In genomic region chr19:20390455-20390994, GRCm38 (mm10) we compare ENCODE assay signal across 8 mouse cellular contexts. TPM values are rescaled to one million over a fixed set of nuclear protein-coding genes. Genes with fewer than 3 reads are reported as not detected.
DNase-seq lines count a peak whose midpoint lies in the region; ATAC-seq lines count a peak whose summit lies in the region.

Gene Anxa1 (minus strand): TSS chr19:20390944.

- H3K4me2 ChIP-seq in heart, embryonic 13.5 days: peak within 1 kb of the TSS; percentile 32
- no peak within 1 kb of the TSS; the same call in 1 of the 2 replicates for H3K4me2 ChIP-seq in liver, embryonic 12.5 days
- H3K4me2 ChIP-seq in midbrain, embryonic 16.5 days (ENCODE audit: low read length): no peak within 1 kb of the TSS

- ATAC-seq in heart, embryonic 13.5 days (ENCODE audit: extremely low read depth, insufficient number of reproducible peaks, low FRiP score, low TSS enrichment): no peak
- no peak for ATAC-seq in liver, embryonic 12.5 days
- ATAC-seq in midbrain, embryonic 16.5 days: no peak
- no peak for ATAC-seq in activated CD4-positive, CD25-positive, alpha-beta regulatory T cell, adult 4 months

- DNase-seq in ES-CJ7 (ENCODE audit: low read depth, low spot score): peak; percentile 41
- DNase-seq in adrenal gland, postnatal 36 days: no peak
- DNase-seq in splenic B cell, adult 2 months (ENCODE audit: low read depth, low spot score): peak; percentile 59
- no peak for DNase-seq in thymus, adult 18-20 months

- no peaks in the 10 kb centered on the region for H3K27me3 ChIP-seq in heart, embryonic 13.5 days (replicated peaks)
- no peaks in the 10 kb centered on the region for H3K27me3 ChIP-seq in liver, embryonic 12.5 days (replicated peaks)
- no peaks in the 10 kb centered on the region for H3K27me3 ChIP-seq in splenic B cell, adult 2 months (ENCODE audit: control insufficient read depth, insufficient read depth, low read length, poor library complexity, severe bottlenecking)
- no peaks in the 10 kb centered on the region for H3K27me3 ChIP-seq in midbrain, embryonic 16.5 days (ENCODE audit: control insufficient read depth, insufficient read depth, low read depth, low read length)

- no peaks in the 10 kb centered on the region for H3K9me3 ChIP-seq in heart, embryonic 13.5 days
- no peaks in the 10 kb centered on the region for H3K9me3 ChIP-seq in liver, embryonic 12.5 days (replicated peaks)
- no peaks in the 10 kb centered on the region for H3K9me3 ChIP-seq in midbrain, embryonic 16.5 days (replicated peaks; ENCODE audit: control insufficient read depth, low read length, poor library complexity, severe bottlenecking)

- 55% methylated on average over 5 of the region's 5 CpGs for WGBS in heart, embryonic 13.5 days
- WGBS in liver, embryonic 12.5 days (ENCODE audit: insufficient replicate concordance): 24% methylated on average over 5 of the region's 5 CpGs
- WGBS in midbrain, embryonic 16.5 days: 74% methylated on average over 5 of the region's 5 CpGs

- H3K4me3 ChIP-seq in heart, embryonic 13.5 days: peak within 1 kb of the TSS; percentile 23
- H3K4me3 ChIP-seq in liver, embryonic 12.5 days: no peak within 1 kb of the TSS
- no peak within 1 kb of the TSS for H3K4me3 ChIP-seq in midbrain, embryonic 16.5 days (ENCODE audit: low read depth, low read length)

- no peak within 1 kb of the TSS for H3K9ac ChIP-seq in heart, embryonic 13.5 days
- no peak within 1 kb of the TSS for H3K9ac ChIP-seq in liver, embryonic 12.5 days
- no peak within 1 kb of the TSS for H3K9ac ChIP-seq in midbrain, embryonic 16.5 days (ENCODE audit: low read depth, low read length)

- H3K27ac ChIP-seq in heart, embryonic 13.5 days (replicated peaks): no peak within 1 kb of the TSS; the same call in 1 of the 2 replicates
- no peak within 1 kb of the TSS for H3K27ac ChIP-seq in liver, embryonic 12.5 days
- no peak within 1 kb of the TSS for H3K27ac ChIP-seq in midbrain, embryonic 16.5 days (ENCODE audit: low read length)

- no peaks in the 10 kb centered on the region for H3K36me3 ChIP-seq in heart, embryonic 13.5 days
- no peaks in the 10 kb centered on the region for H3K36me3 ChIP-seq in liver, embryonic 12.5 days
- no peaks in the 10 kb centered on the region for H3K36me3 ChIP-seq in splenic B cell, adult 2 months (ENCODE audit: control insufficient read depth, insufficient read depth, low read length, poor library complexity, severe bottlenecking)
- H3K36me3 ChIP-seq in midbrain, embryonic 16.5 days (ENCODE audit: control insufficient read depth, insufficient read depth, low read length): no peaks in the 10 kb centered on the region

- peaks cover 9% of the 10 kb centered on the region; the same call in 1 of the 2 replicates for H3K4me1 ChIP-seq in heart, embryonic 13.5 days
- no peaks in the 10 kb centered on the region for H3K4me1 ChIP-seq in liver, embryonic 12.5 days
- H3K4me1 ChIP-seq in midbrain, embryonic 16.5 days (ENCODE audit: control insufficient read depth, insufficient read depth, low read length): no peaks in the 10 kb centered on the region

RNA-seq across cellular contexts. Expression of gene Anxa1, which starts in this region (rescaled TPM):
- 10 to 100 TPM; 13.8 to 30.7 TPM for total RNA-seq in adrenal gland, postnatal 36 days (2021)
- 22.6 and 24.3 TPM in 2 replicates for polyA plus RNA-seq in heart, embryonic 13.5 days (2015; fragmentation: Nextera tagmentation; extraction: Ambion mirVana)
- 15.1 and 19.1 TPM in 2 replicates for polyA plus RNA-seq in liver, embryonic 12.5 days (2016; fragmentation: Nextera tagmentation; extraction: Ambion mirVana)
- 7.5 and 9.0 TPM in 2 replicates for polyA plus RNA-seq in midbrain, embryonic 16.5 days (2015; fragmentation: Nextera tagmentation; extraction: Ambion mirVana)
- polyA plus RNA-seq in activated CD4-positive, CD25-positive, alpha-beta regulatory T cell, adult 4 months (2017; shearing (Covaris generic)): 10 to 100 TPM in 1 of 2 experiments, 1 to 10 TPM in 1; 8.3 to 10.4 TPM

Comparison
In these comparisons a context has a peak if more than half of its experiments do, and no peak if none do; other contexts are left out.
1. DNase-seq: peak in ES-CJ7 (single experiment) and splenic B cell, adult 2 months (single experiment); none in adrenal gland, postnatal 36 days (0 of 2) and thymus, adult 18-20 months (0 of 2).